Mouse (Mus musculus): ENCODE results near the gene Pex11g.

- TF ChIP-seq CTCF (IDR thresholded peaks at IDR 0.05; ENCODE audit: low read depth, low read length), result no peak
- 0 out of 2 replicates have a peak, but pooled peaks have one; percentile 8 for TF ChIP-seq POLR2A (IDR thresholded peaks at IDR 0.05; ENCODE audit: extremely low read depth, insufficient read depth, low read length)
Observed at GRCm38 (mm10) chr8:3517117-3517495, 49.6 kb upstream of the Pex11g start.
